Mouse (Mus musculus) common myeloid progenitor, adult 5-6 weeks (primary cell): ENCODE results near the gene Lmo3. TPM values are rescaled to one million over a fixed set of nuclear protein-coding genes. Genes with fewer than 3 reads are reported as not detected.

ENCODE experiments used
- ATAC-seq: replicated peaks from 2 replicates; pipeline ENCODE4 v1.8.0; 2016; ENCODE audit warnings: low read depth, mild to moderate bottlenecking, moderate TSS enrichment, inconsistent platforms; ENCODE audit not compliant: poor library complexity, severe bottlenecking
- total RNA-seq: library from RNA; stranded (forward); fragments of 200-1000, 187-1606 nt; gene quantifications from 2 replicates; pipeline ENCODE4 v1.2.3, GENCODE M21; 2017

The Lmo3 gene
- total RNA-seq, 1 experiment from 2014 or later, result not detected

DNA sequence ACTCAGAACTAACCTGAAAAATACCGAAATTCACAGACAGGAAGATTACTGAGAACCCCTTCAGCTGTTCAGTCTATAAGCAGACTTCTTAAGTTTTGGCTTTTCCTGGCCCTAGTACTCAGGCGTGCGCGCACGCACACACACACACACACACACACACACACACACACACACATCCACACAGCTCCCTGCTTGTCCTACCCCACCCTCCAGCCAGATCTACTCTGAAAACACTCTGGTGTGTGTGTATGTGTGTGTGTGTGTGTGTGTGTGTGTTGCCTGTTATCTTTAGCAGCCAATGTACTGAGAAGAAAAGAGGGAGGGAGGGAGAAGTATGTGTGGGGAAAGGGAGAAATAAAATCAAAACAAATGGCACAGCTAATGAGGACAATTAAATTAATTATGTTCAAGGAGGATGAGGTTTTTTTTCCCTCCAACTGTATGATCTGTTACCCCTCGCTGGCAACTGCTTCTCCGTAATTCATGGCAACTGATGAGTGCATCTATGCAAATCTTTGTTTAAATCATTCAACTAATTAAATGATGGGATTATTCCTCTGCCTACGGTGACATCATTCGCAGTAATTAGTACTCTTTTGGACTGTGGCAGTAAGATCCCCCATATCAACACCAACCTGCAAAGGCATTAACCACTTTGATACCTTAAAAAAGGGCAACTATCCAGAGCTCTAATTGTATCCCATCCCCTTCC is 157.1 kb downstream of the Lmo3 start:
- no peak for ATAC-seq

DNA sequence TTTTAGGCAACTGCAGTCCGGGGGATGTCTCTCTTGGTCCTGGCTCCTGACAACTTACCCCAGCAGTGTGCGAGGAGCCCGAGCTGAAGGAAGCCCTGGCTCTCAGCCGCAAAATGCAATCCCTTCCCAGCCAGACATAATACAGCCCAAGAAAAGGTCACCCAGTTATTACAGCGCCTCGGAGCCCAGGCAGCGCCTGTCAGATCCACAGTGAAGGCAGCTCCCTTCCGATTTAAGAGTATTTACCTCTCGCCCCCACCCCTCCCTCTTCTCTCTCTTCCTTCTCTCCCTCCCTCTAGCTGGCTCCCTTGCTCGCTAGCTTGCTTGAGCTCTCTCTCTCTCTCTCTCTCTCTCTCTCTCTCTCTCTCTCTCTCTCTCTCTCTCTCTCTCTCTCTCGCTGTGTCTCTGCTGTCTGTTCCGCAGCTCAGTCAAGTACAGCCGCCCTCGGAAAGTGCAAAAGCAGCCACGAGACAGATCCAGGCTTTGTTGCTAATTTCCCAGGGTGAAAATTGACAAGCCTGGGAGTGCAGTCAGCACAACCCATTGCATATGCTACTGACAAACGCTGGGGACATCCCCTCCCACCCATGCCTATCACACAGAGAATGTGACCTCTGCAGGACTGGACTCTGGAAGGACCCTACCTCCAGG is 159.0 kb downstream of the Lmo3 start:
- ATAC-seq, result no peak

DNA sequence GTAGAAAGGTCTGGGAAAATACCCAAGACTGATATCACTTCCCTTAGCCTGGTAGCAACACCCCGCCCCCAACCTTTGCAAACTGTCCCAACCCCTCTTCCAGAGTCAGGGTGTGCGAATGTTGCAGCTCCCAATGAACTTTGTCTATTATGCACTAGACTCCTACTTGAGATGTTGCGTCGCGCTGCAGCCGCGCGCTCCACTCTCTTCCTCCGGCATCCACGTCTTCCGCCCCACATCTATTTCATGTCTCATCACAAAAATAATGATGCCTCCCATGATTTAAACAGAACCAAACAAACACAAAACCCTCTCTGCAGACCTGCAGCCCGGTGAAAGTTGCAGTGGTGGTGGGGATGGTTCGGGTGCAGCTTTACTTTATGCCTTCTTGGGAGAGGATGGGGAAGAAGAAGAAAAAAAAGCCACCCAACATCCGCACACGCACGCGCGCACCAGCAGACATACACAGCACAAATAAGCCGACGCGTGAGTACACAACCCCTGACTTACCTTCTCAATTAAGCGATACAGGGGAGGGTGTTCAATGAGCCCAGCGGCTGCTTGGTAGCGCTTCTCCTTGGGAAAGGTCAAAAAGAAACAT is 159.7 kb downstream of the Lmo3 start:
- ATAC-seq, result no peak

DNA sequence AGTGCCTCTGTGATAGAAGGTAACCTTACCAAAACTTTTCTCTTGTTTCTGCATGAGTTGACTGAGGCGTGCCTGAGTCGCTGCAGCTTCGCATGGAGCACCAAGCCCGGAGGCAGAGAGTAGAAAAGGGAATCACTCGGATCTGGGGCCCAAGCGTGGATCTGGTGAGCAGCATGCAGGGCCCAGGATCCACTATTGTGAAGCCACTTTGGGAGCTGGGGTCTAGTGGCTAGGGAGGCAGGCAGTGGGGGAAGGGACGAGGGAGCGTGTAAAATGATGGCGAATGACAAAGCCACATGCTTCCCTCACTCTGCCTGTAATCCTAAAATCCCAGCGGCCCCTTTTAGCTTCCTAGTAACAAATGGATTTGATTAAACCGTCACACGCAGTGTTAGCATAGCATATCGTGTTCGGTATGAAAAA is 160.6 kb downstream of the Lmo3 start:
- no peak for ATAC-seq

DNA sequence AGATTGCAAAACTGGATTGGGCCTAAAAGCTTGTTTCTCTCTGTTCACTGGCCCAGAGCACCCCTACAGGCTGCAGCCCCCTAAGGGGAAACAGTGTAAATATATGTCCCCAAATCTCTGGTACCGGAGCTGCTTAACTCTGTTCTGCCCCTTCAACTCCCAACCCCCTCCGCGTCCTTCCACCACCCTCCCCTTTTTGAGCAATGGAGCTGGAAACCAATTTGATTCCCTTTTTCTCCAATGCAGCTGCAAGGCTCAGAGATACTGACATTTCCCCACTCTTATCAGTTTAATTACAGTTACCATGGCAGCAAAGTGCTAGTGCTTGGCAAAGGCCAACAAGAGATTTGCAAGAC is 161.3 kb downstream of the Lmo3 start:
- no peak for ATAC-seq

DNA sequence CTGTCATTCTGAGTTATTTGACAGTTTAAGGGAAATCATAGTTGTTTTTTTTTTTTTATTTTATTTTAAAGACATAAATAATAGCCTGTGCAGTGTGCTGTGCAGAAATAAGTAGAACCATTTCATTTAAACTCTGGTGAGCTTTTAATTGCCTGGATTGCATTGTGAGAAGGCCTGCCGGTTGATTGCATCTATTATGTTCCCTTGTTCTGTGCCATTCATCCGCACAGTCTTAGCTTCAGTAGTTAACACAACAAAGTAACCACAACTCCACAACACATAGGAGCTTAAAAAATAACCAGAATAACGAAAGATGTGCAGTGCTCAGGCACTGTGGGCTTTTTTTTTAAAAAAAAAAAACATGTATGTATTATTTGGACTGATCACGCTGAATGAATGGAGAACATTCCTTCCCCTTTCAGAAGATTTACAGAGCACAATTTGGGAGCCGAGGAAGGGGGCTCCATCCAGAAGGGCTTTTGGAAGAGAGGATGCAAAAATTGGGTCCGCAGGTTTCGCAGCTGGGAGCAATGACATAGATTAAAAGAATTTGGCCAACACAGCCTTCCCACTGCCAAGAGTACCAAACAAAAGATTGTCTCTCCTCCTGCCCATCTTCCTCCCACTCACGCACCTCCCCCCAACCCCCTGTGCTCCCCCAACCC is 161.8 kb downstream of the Lmo3 start:
- ATAC-seq, result no peak

DNA sequence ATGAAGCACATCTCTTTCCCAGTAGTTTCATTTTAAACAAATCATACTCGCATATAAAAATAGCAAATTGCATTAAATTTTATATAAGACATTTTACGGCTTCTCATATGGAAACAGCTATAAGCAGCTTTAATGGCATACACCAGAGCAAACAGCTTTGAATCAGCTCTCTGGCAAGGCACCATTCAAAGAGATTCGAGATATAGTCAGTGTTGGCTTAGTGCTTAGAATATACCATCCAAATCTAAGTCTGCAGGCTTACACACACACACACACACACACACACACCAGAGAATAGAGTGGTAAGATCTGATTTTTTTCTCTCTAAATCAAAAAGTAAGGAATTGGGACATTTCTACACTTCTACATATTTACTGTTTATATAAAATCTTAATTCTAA is 169.7 kb downstream of the Lmo3 start:
- no peak for ATAC-seq

DNA sequence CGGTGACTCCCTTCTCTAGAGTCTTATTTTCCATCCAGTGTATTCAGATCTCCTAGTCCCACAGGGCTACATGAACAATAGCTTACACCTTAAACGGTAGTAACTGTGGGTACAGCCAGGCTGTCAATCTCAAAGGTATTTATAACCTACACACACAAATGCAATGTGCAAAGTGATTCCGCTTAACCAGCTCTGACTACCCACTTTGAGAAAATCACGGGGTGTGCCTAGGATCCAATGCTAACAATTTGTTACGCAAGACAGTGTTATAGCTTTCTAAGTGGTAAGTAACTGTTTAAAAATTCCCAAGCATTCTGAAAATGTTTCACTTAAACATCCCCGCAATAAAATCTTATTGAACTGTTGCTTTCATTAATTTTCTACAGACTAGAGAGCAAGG is 179.7 kb downstream of the Lmo3 start:
- ATAC-seq, result no peak

DNA sequence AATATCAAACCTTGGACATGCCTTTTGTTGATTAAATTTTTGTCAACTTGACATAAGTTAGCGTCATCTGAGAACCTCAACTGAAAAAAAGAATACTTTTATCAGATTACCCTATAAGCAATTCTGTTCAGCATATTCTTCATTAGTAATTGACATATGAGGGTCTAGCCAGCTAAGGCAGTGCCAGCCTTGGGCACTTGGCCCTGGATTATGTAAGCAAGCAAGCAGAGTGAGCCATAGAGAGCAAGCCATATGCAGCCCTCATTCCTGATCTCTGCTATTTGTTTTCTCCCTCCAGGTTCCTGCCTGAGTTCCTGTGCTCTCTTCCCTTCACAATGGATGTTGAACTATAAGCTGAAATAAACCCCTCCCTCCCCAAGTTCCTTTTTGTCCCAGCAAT is 182.9 kb downstream of the Lmo3 start:
- no peak for ATAC-seq

DNA sequence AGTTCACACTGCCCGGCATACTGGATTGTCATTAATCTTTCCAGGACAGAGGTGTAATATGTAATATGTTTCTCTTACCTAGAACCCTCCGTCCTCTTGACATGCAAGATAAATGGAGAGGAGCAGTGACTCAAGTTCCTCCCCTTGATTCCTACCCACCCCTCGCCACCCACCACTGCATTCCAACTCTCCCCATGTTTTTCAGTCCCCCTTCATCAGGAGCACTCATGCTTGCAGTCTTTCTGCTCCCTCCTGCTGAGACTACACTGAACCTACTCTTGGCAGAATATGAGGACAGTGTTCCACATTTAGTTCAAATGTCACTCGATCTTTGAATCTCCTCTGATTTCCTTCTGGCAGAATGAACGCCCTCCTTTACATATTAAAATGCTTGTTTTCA is 190.7 kb downstream of the Lmo3 start:
- no peak for ATAC-seq

DNA sequence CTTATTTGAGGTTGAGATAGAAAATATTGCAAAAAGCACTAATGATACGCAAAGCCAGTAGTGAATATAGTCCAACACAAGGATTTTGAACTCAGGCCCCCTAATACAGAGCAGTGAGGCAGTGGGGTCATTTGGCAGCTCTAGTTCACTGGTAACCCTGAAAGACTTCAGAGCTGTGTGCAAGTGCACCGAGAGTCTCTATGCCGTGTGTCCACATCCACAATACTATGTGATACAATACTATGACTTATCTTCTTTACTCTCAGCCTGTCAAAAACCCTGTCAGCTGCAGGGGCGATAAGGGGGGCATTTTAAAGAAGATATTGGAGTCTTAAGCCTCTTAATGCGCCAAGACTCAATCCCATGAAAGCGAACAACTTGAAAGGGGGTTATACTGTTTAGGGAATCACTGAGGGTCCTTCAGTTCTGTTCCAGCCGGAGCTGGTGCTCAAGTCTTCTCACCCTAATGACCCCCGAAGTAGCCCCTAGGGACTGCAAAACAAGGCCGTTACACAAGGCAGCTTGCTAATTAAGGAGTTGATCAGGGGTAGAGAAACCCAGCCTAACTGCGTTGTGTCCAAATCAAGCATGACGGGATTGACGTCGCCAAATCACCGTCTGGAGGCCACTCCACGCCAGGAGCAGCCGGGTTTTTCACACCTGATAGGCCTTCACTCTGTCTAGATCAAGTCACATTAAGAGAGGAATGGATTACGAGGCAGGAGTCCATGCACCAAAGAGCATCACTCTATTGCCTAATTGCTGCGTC is 193.4 kb downstream of the Lmo3 start:
- no peak for ATAC-seq

DNA sequence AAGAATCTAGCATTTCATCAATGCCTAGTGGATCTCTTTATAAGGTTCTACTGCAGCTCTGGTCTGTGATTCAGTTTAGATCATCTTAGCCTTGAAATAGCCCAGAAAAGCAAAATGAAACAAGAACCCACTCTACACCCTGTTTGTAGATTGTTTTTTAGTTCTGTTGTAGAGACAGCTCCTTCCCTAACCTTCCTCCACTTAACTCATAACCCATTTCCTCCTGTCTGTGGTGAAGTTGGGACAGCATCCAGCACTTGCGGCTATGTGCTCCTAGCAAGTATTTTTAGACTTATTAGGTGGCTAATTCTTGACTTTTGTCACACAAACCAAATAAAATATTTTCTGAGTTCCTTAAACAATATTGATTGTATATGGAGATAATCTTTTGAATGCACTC is 198.6 kb downstream of the Lmo3 start:
- ATAC-seq, result peak; percentile 89

DNA sequence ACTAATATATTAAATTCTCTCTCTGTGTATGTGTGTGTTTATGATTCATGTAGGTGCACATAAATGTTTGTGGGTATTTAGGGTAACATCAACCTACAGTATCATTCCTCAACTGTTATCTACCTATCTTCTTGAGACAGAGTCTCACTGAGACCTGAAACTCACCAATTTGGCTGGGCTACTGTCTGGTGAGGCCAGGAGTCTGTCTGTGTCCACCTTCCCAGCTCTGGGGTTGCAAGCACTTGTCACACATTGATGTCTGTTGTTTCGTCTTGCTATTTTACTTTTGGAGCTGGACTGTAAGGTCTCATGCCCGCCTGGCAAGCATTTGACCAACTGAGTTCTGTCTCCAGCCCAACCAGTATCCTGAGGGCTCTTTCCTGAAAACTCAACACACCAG is 210.6 kb downstream of the Lmo3 start:
- ATAC-seq, result no peak

DNA sequence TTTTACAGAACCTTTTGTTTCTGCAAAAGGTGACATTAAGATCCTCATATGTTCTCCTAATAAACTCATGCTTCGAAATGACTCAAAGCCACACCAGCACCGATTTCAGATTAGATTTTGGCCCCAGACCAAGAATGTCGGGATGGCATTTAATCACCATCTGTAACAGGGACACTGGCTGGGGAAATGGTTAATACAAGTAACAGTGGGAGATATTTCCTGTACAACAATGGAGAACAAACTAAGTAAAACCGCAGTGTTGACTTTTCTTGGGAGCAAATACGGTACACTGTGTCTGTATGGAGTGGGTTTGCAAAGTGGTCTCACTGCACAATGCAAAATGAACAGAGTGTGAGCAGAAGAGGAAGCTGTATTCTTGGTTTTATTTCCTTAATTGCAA is 217.7 kb downstream of the Lmo3 start:
- no peak for ATAC-seq

DNA sequence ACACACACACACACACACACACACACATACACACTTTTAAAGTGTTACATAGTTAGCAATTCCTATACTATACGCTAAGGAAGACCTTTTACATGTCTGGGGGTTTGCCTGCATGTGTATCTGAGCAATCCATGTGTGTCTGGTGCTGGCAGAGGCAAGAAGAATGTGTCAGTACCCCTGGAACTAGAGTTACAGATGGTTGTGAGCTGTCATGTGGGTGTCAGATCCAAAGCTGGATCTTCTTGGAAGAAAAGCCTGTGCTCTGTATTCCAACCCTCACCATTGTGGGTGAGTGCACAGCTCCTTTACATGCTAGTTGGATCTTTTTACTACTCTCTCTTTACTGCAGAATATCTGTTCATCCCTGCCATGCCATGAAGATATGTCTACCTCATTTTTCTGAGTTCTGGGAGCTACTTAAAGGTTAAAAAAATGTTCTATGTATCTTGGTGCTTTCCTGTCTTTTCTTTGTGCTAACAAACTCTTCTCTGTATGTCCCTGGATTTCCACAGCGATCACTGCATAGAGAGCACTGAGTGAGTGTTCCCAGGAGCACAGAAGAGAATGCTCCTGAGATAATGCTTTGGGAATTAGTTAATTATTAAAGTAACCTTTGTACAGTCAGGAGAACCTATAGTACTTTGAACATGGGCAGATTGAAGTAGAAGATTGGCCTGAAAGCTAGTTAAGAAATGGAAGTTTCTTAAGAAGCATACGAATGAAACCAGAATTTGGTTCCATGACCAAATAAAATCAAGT is 231.0 kb downstream of the Lmo3 start:
- no peak for ATAC-seq

DNA sequence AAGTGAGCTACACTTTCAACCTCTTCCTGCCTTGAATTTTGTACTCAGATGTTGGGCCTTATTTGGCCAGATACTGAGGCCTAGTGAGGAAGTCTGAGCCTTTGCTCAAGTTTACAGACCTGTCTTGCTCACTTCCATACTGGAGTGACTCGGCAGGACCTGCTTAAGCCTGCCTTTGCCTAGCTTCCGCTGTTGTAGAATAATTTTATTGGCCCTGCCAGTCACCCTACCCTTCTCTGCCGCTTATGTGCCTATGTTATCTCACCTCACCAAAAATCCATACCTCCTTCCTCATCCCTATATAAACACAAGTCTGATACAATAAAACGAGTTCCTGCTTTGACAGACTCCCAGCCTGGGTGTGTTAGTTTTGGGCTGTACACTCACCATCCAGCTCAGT is 235.2 kb downstream of the Lmo3 start:
- no peak for ATAC-seq

DNA sequence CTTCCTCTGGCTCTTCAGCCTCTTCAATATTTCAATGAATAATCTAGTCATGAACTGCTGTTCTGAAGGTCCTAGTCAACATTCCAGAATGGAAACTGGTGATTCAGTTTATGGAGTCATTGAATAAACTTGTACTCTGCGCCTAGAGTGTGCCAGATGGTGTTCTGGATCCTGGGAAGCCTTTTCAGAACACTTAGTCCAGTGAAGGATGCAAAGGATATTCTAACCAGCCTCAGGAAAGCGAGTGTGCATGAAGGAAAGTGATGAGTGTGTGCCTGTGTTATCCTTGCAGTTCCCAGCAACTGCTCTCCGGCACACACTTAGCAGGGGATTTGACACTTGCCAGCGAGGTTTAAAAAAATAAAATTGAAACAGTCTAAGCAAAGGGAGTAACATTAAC is 245.9 kb downstream of the Lmo3 start:
- ATAC-seq, result no peak

DNA sequence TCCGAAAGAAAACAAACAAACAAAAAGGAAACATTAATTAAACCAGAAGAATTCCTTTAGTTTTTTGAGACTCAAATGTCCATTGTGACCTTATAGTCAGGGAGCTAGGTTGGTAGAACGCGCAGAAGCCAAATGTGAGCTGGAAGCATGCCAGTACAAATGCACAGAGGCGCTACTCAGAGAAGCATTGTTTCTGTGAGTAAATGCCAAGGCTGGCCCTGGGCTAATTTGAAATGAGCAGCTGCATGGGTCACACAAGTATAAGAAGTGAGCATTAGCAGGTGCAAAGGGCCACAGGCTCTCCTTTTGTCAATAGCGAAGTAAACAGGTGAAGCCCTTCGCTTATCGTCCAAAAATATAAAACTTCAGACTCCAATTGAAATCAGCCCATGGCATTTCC is 247.8 kb downstream of the Lmo3 start:
- no peak for ATAC-seq

DNA sequence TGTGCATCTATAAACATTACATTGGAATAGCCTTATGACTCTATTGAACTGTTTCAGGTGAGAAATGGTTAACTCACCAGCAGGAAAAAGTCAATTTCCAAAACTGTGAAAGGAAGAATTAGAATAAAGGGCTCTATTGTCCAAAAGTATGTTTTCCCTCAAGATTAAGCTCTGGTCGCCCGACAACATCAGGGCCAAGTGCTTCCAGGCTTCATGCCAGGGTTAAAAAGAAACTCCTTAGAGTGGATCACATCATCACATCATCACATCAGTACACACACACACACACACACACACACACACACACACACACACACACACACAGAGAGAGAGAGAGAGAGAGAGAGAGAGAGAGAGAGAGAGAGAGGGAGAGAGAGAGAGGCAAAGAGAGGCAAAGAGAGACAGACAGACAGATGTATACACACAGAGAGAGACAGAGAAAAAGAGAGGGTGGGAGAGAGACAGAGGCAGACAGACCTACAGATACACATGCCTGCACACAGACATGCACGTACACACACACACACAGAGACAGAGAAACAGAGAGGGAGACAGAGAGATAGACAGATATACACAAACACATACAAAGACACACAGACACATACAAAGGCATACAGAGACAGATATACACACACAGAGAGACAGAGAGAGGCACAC is 255.9 kb downstream of the Lmo3 start:
- ATAC-seq, result no peak
